Mouse (Mus musculus): ENCODE results near the gene Mtmr1.

DNA sequence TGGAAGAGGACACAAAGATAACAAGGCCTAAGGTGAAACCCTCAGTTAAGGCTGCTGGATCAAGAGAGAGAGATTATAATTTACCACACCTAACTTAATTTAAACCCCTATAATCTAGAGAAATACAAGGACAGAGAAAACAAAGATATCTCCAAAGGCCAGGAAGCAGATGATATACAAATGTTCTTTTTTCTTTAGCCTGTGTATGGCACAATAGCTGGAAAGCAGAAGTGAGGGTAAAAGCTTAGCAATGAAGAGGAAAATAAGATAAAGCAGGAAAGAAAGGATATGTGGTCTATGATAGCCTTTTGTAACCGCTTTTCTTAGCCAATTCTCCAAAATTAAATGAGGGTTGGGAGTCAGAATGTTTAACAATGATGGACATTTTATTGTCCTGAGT lies 9.2 kb upstream of the Mtmr1 start:
- TF ChIP-seq CTCF (conservative IDR thresholded peaks at IDR 0.05; ENCODE audit: low read length) (no peak), NANOG (IDR thresholded peaks at IDR 0.05; ENCODE audit: borderline replicate concordance, low read length) (no peak)

Data from E14TG2a.4 (cell line).